Mouse (Mus musculus): ENCODE measurements around the gene Cdipt.

Gene Cdipt

GRCm38 (mm10) chr7:127025556-127026160 lies 49.9 kb downstream of the Cdipt start:
- DNase-seq: peak in 1 of 2 experiments; percentile 61

GRCm38 (mm10) chr7:127026161-127026600 lies 50.5 kb downstream of the Cdipt start:
- peak; percentile 66 to 69 for DNase-seq

GRCm38 (mm10) chr7:127026616-127026983 lies 50.9 kb downstream of the Cdipt start:
- DNase-seq: peak in 1 of 2 experiments; percentile 84

- peak; percentile 98 to 99 for DNase-seq
Observed at GRCm38 (mm10) chr7:127026984-127027726, 51.4 kb downstream of the Cdipt start, which contains the start of gene Maz. TSS of gene Maz (minus strand) at chr7:127027037.

GRCm38 (mm10) chr7:127027885-127028284 lies 52.2 kb downstream of the Cdipt start:
- no peak for DNase-seq
